Mouse (Mus musculus): ENCODE measurements around the gene Igfl3. TPM values are rescaled to one million over a fixed set of nuclear protein-coding genes. Genes with fewer than 3 reads are reported as not detected.

Igfl3 gene
- polyA plus RNA-seq (2017; shearing (Covaris generic)), result not detected

GRCm38 (mm10) chr7:18176194-18176593, at the start of gene Igfl3:
TSS of gene Igfl3 (plus strand) at chr7:18176494.

Other genes starting within 250 kb of the Igfl3 start
- gene Ceacam11, start 204.4 kb upstream of the Igfl3 start, polyA plus RNA-seq (2017; shearing (Covaris generic)), result not detected
- not detected for gene Ceacam13, start 166.6 kb upstream of the Igfl3 start, polyA plus RNA-seq (2017; shearing (Covaris generic))
- not detected for gene Ceacam12, start 110.6 kb upstream of the Igfl3 start, polyA plus RNA-seq (2017; shearing (Covaris generic))
- gene Mill1, start 68.9 kb downstream of the Igfl3 start, polyA plus RNA-seq (2017; shearing (Covaris generic)), result not detected
- not detected for gene Psg18, start 178.5 kb downstream of the Igfl3 start, polyA plus RNA-seq (2017; shearing (Covaris generic))

All from CD4-positive, CD25-positive, alpha-beta regulatory T cell (primary cell).